Mouse (Mus musculus): Measurements from ENCODE around the gene Rap2b. TPM values are rescaled to one million over a fixed set of nuclear protein-coding genes. Genes with fewer than 3 reads are reported as not detected.

Gene Rap2b
- polyA plus RNA-seq, 1 experiment from 2014 or later: 53.2 TPM

DNA sequence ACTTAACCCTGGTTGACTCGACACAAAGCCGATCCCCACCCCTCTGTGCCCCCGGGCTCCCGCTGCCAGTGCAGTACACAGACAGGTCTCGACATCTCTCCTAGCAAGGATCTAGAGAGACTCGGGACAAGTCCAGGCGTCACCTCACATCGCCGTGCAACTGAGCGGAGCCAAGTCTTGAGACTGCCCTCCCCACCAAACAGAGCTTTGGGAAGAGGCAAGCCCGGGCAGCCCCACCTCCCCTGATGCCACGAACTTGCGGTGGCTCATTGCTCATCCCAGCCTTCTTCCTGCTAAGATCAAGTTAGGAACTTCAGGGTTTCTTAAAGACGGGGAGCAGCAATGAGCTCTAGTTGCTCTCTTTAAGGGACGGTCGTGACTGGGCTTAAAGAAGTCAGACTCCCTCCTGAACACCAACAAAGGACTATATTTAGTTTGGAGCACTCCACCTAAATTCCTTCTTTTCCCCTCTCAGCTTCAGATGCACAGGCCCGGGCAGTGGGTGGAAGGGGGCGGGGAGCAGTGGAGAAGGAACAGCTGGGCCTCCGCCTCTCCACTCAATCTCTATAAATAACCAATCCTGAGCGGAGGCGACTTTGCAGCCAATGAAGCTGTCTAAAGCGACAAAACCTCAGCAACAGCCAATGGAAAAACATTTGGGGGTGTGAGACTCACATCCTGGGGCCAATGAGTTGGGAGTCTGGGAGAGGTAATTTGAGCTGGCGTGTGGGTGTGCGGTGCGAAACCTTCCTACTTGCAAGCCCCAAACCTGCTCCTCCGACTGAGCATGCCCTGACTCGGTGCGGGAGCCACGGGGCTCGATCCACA, 1.9 kb downstream of the Rap2b start:
- WGBS (ENCODE audit: missing documents): under 1% methylated on average over 29 of the region's 30 CpGs
- H3K27ac ChIP-seq: peak overlapping the region; percentile 98
- H3K36me3 ChIP-seq (ENCODE audit: inconsistent target): no peaks in the 10 kb centered on the region
- H3K4me3 ChIP-seq (ENCODE audit: inconsistent target): peak overlapping the region; percentile 83
- peaks cover 36% of the 10 kb centered on the region for H3K79me2 ChIP-seq (ENCODE audit: inconsistent target)

DNA sequence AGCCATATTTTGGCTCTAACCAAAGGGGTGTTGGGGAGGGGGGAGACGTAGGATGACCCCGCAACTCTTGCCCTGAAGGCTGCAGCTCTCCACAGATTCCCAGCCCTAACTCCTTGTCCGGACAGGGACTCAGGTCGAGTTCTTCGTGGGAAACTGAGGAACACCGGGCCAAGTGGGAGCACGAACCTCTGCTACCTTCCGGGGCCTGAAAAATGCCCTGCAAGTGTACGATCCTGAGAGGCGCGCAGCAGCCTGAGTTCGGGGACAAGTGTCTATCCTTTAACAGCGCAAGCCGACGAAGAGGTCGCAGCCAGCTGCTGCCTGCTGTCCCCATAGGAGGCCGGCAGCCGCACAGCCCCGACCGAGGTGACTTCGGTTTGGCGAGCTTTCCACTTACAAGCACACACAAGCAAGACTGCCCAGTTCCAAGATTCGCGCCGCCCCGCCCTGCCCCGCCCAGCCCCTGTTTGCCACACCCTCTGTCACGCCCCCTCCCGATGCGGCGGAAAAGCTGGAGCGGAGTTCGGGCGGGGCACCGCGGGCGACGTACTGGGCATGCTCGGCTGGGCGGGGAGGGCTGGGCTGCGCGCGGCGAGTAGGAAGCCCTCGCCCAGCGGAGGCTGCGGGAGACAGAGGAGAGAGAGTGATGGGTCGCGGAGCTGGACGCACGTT, 2.7 kb downstream of the Rap2b start:
- 0% methylated on average over 41 of the region's 51 CpGs for WGBS (ENCODE audit: missing documents)

DNA sequence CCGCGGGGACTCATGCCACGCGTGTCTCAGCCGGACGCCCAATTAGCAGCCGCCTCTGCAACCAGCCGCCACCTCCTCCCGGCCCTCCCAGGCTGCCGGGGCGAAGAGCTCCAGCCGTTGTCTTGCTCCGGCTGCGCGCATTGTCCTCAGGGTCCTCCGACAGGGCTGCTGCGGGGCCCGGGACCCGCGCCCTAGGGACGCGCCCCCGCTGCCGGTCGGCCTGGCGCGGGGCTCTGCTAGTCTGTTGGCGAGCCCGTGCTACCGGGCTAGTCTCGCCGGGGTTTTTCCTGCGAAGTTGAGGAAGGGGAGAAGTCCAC, 3.2 kb downstream of the Rap2b start:
- H3K27ac ChIP-seq: peak overlapping the region; percentile 98
- peak overlapping the region; percentile 96 for H3K4me3 ChIP-seq (ENCODE audit: inconsistent target)
- peaks cover 48% of the 10 kb centered on the region for H3K79me2 ChIP-seq (ENCODE audit: inconsistent target)
- no peaks in the 10 kb centered on the region; the same call in 1 of the 2 replicates for H3K36me3 ChIP-seq (ENCODE audit: inconsistent target)
- 3% methylated on average over 28 of the region's 33 CpGs for WGBS (ENCODE audit: missing documents)

More for the DNA sequence above, 2.7 kb downstream of the Rap2b start:
- Histone ChIP-seq H3K36me3 (ENCODE audit: inconsistent target) (no peaks in the 10 kb centered on the region; the same call in 1 of the 2 replicates), H3K27ac (peak overlapping the region; percentile 98), H3K4me3 (ENCODE audit: inconsistent target) (peak overlapping the region; percentile 96), H3K79me2 (ENCODE audit: inconsistent target) (peaks cover 43% of the 10 kb centered on the region)

DNA sequence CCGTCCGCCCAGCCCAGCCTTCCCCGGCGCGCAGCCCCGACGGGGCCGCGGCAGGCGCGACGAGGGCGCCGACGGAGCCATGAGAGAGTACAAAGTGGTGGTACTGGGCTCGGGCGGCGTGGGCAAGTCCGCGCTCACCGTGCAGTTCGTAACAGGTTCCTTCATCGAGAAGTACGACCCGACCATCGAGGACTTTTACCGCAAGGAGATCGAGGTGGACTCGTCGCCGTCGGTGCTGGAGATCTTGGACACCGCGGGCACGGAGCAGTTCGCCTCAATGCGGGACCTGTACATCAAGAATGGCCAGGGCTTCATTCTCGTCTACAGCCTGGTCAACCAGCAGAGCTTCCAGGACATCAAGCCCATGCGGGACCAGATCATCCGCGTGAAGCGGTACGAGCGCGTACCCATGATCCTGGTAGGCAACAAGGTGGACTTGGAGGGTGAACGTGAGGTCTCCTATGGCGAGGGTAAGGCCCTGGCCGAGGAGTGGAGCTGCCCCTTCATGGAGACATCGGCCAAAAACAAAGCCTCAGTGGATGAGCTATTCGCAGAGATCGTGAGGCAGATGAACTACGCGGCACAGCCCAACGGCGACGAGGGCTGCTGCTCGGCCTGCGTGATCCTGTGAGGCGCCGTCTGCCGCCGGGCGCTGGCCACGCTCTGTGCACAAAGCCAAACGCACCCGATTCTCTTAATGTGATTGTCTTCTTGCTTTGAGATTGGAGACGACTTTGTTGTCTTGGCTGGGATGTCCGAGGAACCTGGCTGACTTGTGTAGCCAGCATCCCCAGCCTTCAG, 3.7 kb downstream of the Rap2b start:
- Histone ChIP-seq H3K4me3 (ENCODE audit: inconsistent target) (peak overlapping the region; percentile 96), H3K27ac (peak overlapping the region; percentile 98), H3K36me3 (ENCODE audit: inconsistent target) (peaks cover 4% of the 10 kb centered on the region; the same call in 1 of the 2 replicates), H3K79me2 (ENCODE audit: inconsistent target) (peaks cover 54% of the 10 kb centered on the region)
- under 1% methylated on average over 68 of the region's 68 CpGs for WGBS (ENCODE audit: missing documents)

DNA sequence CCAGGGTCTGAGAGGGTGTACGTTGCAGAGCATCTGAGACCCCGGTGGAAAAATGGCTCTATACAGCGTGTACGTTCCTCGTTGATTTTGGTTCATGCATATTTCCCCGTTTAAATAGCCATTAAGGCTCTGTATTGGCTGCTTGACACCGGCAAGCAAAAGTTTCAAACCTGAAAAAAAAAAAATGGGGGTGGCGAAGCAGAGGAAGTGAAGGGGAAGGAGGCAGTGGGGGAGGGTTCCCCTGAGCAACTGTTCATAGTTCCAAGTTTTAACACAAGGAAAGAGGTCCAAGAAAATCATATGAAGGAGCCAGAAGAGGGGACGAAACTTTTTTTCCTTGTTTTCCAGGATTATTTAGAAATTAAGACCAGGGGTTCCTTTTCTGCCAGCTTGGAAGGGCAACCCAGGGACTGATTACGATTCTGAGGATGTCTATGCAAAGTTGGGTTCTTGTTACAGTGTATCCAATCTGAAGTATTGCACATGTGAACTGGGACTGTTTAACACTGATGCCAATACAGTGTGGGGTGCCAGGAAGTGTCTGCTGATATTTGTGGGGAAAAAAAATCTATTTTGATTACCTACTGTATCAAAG, 4.4 kb downstream of the Rap2b start, which contains the start of gene B430305J03Rik:
Gene B430305J03Rik (minus strand): TSS at position 173 of the 595 bp plus-strand sequence.
- Histone ChIP-seq H3K79me2 (ENCODE audit: inconsistent target) (peaks cover 61% of the 10 kb centered on the region), H3K36me3 (ENCODE audit: inconsistent target) (peaks cover 6% of the 10 kb centered on the region; the same call in 1 of the 2 replicates), H3K4me3 (ENCODE audit: inconsistent target) (peak within 1 kb of the TSS; percentile 96), H3K27ac (peak within 1 kb of the TSS; percentile 98)
- 2% methylated on average over 9 of the region's 10 CpGs for WGBS (ENCODE audit: missing documents)

DNA sequence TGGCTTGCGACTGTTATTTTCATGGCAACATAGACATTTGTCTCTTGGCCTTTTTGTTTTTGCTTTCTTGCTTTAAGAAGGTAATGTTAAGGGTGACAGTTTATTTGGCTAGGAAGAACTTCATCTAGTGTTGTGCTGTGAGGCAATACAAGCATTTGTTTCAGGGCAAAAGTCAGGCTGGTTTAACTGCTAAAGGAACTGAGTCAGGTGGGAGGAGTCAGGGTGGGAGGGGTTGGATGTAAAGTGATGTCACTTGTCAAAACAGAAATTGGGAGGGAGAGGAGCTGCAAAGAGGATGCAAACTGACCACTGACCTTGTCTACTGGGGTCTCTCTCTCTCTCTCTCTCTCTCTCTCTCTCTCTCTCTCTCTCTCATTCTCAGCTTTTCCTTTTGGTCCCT, 7.0 kb downstream of the Rap2b start:
- Histone ChIP-seq H3K79me2 (ENCODE audit: inconsistent target) (peaks cover 81% of the 10 kb centered on the region), H3K4me3 (ENCODE audit: inconsistent target) (no peak overlapping the region)
- WGBS (ENCODE audit: missing documents): 83% methylated on average over 1 of the region's 1 CpGs

DNA sequence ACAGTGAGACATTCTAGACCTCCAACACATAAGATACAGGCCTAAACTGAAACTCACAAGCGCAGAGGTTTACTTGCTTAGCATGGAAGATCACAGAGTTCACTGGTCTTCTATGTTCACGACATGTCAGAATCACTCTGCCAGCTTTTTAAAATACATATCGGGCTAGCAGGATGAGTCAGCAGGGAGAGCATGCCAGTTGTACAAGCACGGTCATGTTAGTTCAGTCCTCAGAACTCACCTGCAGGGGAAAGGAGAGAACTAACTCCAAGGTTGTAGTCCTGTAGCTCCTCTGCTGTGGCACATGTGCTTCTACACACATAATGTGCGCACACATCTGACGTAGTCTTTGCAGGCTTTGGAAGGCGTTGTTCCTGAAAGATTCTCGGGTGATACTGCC, 14.6 kb downstream of the Rap2b start:
- H3K27ac ChIP-seq: no peak overlapping the region
- H3K36me3 ChIP-seq (ENCODE audit: inconsistent target): no peaks in the 10 kb centered on the region; the same call in 1 of the 2 replicates
- 93% methylated on average over 8 of the region's 8 CpGs for WGBS (ENCODE audit: missing documents)
- peaks cover 26% of the 10 kb centered on the region for H3K79me2 ChIP-seq (ENCODE audit: inconsistent target)
- no peak overlapping the region for H3K4me3 ChIP-seq (ENCODE audit: inconsistent target)

More for the DNA sequence above, 7.0 kb downstream of the Rap2b start:
- H3K27ac ChIP-seq: peak overlapping the region; percentile 98
- peaks cover 6% of the 10 kb centered on the region; the same call in 1 of the 2 replicates for H3K36me3 ChIP-seq (ENCODE audit: inconsistent target)

DNA sequence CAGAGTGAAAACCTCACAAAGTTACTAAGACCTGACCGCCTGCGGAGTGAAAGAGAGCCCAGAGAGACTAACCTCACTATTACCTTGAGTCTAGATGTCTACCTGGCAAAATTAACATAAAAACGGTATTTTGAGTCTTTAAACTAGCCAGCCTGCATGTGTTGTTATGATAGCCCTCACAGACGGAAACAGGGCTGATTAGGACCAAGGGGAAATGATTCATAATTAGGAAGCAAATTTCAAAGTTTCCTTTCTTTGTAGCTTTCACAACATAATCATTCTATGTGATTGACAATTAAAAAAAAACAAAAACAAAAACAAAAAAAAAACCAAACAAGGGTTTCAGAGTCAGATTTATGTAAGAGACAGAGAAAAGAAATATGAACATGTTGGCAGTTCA, 24.9 kb downstream of the Rap2b start:
- Histone ChIP-seq H3K4me3 (ENCODE audit: inconsistent target) (no peak overlapping the region), H3K79me2 (ENCODE audit: inconsistent target) (no peaks in the 10 kb centered on the region), H3K36me3 (ENCODE audit: inconsistent target) (no peaks in the 10 kb centered on the region), H3K27ac (no peak overlapping the region)
- 85% methylated on average over 4 of the region's 4 CpGs for WGBS (ENCODE audit: missing documents)

DNA sequence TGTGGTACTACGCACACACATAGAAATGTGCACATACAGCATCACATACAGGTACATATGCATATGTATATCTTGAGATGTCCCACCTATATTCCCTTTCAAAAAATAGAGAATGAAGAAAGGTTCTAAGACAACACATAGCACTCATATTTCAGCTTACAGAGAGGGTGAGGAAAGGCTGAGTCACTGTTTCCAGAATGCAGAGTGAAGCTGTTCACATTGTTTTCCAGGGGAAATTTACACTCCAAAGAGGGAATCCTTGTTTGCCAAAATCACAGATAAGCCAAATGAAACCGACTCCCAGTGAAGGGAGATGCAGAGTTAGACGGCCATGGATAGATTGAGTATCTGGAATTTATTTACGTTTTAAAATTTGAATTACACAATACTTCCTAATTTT, 30.1 kb downstream of the Rap2b start:
- H3K27ac ChIP-seq: no peak overlapping the region
- WGBS (ENCODE audit: missing documents): 88% methylated on average over 3 of the region's 4 CpGs

DNA sequence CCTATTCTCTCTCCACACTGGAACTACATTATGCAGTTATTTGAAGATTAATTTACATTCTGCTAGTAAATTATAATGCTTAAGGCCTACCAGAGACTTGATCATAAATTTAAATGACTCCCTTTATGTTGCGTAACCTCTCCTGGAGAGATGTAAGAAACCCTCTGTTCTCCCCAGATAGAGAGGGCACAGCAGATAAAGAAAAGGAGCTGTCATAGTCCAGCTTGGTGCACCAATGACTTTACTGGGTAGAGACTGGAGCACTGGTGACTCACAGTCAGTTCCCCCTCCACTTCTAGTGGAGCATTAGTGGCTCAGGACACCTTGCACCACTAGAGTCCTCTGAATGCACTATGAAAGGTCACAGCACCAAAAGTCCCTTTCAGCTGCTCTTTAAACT, 31.4 kb downstream of the Rap2b start:
- 100% methylated on average over 1 of the region's 1 CpGs for WGBS (ENCODE audit: missing documents)
- H3K27ac ChIP-seq: peak overlapping the region; percentile 51

More for the DNA sequence above, 30.1 kb downstream of the Rap2b start:
- Histone ChIP-seq H3K79me2 (ENCODE audit: inconsistent target) (no peaks in the 10 kb centered on the region), H3K36me3 (ENCODE audit: inconsistent target) (no peaks in the 10 kb centered on the region), H3K4me3 (ENCODE audit: inconsistent target) (no peak overlapping the region)

DNA sequence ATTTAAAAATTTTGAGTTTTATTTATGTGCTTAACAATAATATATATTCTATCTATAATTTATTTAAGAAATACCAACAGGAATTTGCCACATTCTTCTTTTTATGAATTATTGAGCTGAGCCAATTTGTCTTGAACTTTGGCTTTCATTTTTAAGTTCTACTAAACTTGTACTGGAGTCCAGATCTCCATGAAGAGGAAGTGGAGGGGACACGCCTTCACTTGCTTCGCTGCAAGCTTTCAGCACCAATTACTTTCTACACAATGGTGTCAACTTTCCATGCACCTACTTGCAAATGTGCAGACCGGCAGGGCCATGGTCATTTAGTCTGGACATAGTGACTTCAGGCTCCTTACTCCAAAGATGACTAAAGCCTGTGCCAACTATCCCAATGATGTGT, 32.1 kb downstream of the Rap2b start:
- peak overlapping the region; percentile 51 for H3K27ac ChIP-seq
- H3K36me3 ChIP-seq (ENCODE audit: inconsistent target): no peaks in the 10 kb centered on the region
- H3K79me2 ChIP-seq (ENCODE audit: inconsistent target): no peaks in the 10 kb centered on the region
- no peak overlapping the region for H3K4me3 ChIP-seq (ENCODE audit: inconsistent target)
- WGBS (ENCODE audit: missing documents): 44% methylated on average over 3 of the region's 3 CpGs

More for the DNA sequence above, 31.4 kb downstream of the Rap2b start:
- Histone ChIP-seq H3K4me3 (ENCODE audit: inconsistent target) (no peak overlapping the region), H3K36me3 (ENCODE audit: inconsistent target) (no peaks in the 10 kb centered on the region), H3K79me2 (ENCODE audit: inconsistent target) (no peaks in the 10 kb centered on the region)

DNA sequence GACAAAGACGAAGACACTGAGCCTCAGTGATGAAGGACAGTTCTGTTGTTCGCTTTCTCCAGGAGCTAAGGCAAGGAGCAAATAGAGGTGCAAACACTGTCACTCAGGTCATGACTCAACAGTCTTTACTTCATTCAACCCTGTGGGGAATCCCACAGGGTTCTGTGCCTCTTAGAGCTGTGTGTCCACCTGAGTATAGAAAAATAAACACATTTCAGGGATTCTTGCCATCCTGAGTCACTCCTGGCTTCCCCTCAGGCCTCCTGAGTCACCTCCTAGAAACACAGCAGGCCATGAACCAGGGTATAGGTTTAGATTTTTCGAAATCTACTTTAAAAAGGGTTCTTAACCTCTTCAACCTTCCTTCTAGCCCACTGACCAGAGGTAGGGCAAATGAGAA, 33.9 kb downstream of the Rap2b start:
- Histone ChIP-seq H3K27ac (peak overlapping the region; percentile 94), H3K4me3 (ENCODE audit: inconsistent target) (no peak overlapping the region), H3K36me3 (ENCODE audit: inconsistent target) (no peaks in the 10 kb centered on the region), H3K79me2 (ENCODE audit: inconsistent target) (no peaks in the 10 kb centered on the region)
- WGBS (ENCODE audit: missing documents): 97% methylated on average over 3 of the region's 3 CpGs

DNA sequence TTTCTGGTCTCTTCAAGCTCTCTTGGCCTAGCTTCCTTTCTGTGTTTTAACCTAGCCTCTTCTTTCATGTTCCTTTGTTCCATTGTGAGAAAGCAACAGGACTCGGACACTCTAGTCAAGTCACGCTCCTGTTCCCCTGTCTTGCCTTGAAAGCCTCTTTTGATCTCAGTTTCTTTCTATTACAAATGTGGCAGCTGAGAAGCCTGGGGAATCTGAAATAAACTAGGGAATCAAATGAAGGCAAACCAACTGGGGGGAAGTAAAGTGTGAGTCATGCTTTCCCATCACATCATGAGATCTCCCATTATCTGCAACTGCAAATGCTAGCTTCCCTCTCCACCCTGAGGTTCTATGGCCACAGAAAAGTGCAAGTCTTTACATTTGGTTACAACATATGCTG, 35.3 kb downstream of the Rap2b start:
- Histone ChIP-seq H3K79me2 (ENCODE audit: inconsistent target) (no peaks in the 10 kb centered on the region), H3K4me3 (ENCODE audit: inconsistent target) (no peak overlapping the region), H3K36me3 (ENCODE audit: inconsistent target) (no peaks in the 10 kb centered on the region), H3K27ac (peak overlapping the region; percentile 94)
- 56% methylated on average over 2 of the region's 2 CpGs for WGBS (ENCODE audit: missing documents)

DNA sequence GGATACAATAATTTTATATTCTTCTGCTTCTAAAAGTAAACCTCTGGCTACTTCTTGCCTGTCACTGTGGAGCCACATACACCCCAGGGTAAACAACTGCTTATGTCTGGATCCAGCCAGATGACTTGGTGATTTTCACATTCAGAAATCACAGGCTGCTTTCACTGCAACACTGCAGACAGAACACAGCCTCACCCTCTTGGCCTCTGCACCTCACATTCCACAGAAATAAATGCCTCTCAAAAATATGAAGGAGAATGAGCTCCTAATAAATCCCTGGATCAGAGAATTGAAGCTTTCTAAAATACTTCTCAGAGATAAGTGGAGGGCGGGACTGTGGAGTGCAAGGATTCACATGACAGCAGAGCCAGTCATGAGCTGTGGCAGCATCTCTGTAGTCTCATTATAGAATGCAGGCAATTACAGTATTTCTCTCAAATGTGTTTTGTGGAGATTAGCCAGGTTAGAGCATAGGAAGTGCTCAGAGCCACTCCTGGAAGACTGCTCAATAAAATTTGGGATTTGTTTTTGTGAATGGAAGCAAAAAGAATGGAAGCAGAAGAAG, 39.5 kb downstream of the Rap2b start:
- Histone ChIP-seq H3K79me2 (ENCODE audit: inconsistent target) (no peaks in the 10 kb centered on the region), H3K4me3 (ENCODE audit: inconsistent target) (no peak overlapping the region), H3K27ac (peak overlapping the region; percentile 87), H3K36me3 (ENCODE audit: inconsistent target) (no peaks in the 10 kb centered on the region)
- WGBS (ENCODE audit: missing documents): 64% methylated on average over 1 of the region's 1 CpGs

Data from macrophage (primary cell).